Mouse (Mus musculus): Measurements from ENCODE around the gene Usp4.
"Not testable (repeated sequence)": the region's sequence is repeated elsewhere in the genome, so short reads cannot be mapped to it uniquely, and the experiment has no call there.

Gene Usp4

GRCm38 (mm10) chr9:108347540-108348289 is at the start of gene Usp4:
TSS of gene Usp4 (plus strand) at chr9:108347853.
- peak; percentile 78 for DNase-seq (ENCODE audit: low read depth, low spot score)

DNA sequence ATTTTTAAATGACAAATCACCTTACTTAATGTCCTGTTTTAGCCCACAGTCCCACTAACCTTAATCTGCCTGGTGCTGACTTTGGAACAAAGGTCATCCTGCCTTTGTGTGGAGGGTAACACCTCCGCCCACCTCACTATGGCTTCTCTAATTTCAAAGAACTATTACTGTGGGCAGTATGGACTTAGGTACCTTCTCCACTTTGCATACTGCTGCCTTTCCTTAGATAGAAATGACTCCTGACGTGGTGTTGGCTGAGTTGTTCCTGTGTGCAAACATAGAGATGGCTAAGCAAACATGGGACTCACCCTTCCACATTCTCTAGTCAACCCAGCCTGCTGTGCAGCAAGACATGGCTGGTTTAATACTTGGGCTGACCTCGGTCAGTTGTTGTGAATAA is 45.8 kb upstream of the Usp4 start:
- DNase-seq (ENCODE audit: low read depth, low spot score): peak; percentile 80

GRCm38 (mm10) chr9:108304716-108305115 is 42.9 kb upstream of the Usp4 start:
- no peak for DNase-seq (ENCODE audit: low read depth, low spot score)

DNA sequence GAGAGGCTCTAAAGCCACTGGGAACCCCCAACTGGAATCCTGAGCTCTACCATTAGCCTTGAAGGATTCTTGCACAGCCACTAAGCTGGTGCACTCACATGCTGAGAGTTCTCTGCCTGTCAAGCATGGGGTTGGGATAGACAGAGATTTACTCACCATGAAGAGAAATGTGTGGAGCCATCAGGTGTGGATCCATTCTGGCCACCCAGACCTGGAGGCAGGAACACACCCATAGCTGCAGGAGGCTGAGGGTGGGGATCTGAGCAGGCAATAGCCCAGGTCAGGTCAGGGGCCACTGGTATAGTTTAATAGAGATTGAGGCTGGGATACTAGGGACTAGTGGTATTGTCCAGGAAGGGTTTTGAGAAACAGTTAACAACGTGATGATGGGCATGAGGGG is 42.5 kb upstream of the Usp4 start:
- DNase-seq (ENCODE audit: low read depth, low spot score): no peak

DNA sequence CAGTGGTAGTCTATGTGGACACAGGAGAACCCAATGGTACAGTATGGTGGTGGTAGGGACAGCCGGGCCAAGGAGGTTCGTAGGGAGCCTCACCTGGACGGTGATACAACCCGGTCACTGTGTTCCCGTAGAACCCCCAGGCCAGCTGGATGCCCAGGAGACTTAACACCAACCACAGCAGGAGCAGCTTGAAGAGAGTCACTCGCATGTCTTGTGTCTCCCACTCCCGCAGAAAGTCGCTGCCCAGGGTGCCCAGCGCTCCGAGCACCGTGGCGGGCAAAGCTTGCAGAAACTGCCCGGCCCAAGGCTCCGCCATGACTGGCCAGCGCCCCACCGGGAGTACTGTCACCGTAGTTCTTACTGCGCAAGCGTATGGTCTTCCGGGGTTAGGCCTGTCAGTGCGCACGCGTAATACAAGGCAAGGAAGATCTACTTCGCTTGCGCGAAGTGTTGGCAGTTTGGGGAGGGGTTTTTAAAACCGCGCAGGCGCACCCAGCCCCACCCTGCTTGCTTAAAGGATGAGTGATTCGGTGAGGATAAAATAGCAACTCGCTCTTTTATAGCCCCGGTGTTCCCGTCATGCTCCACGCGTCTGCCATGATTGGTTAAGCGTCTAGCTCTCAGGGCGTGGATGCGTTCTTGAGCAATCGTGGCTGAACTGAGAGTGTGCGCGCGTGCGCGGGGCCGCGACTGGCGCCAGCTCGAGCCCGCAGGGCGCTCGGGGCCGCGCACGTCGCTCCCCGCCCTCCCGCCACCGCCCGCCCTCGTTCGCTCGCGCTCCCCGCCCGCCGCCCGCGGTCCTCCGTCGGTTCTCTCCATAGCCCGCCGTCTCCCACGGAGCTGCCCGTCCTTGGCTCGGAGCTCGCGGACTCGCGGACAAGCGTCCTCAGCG is 41.8 kb upstream of the Usp4 start, which contains the start of the genes Rhoa and Tcta:
Rhoa (plus strand) TSS at position 501 of the 892 bp plus-strand sequence.
Tcta (minus strand) TSS at position 532 of the 892 bp plus-strand sequence.
- peak; percentile 100 for DNase-seq (ENCODE audit: low read depth, low spot score)

GRCm38 (mm10) chr9:108306571-108306980 is 41.1 kb upstream of the Usp4 start:
- DNase-seq (ENCODE audit: low read depth, low spot score): peak; percentile 34

DNA sequence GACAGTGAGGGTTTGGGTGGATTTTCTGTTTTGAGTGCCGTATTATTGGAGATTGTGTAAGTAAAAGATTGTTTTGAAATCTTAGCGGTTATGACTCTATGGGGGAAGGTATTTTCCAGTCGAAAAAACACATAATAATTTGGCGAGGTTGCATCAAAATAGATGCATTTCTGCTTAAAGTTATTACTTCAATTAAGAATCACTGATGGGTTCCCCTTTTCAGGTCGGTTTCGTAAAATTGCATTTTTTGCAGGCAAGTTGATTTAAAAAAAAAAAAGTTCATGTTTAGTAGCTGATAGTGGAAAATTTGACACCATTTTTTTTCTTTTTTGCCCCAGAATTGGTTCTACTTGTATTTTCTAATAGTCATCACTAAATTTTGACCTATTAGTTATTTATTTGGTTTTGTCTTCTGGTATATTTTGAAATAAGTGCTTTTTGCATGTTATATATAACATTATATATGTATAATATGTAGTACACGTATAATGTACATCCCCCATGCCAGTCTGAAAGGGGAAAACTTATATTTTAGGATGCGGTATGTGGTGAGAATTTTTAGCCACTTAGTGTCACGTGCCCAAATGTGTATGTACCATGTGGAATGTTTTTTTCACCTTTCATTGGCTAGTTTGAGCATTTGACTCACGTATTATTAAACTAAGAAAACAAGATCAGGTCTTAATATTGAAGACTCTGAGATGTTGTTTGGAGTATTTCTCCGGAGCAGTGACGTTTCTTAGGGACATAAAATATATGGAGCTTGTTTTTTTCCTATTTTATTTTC is 40.4 kb upstream of the Usp4 start:
- DNase-seq (ENCODE audit: low read depth, low spot score): no peak

DNA sequence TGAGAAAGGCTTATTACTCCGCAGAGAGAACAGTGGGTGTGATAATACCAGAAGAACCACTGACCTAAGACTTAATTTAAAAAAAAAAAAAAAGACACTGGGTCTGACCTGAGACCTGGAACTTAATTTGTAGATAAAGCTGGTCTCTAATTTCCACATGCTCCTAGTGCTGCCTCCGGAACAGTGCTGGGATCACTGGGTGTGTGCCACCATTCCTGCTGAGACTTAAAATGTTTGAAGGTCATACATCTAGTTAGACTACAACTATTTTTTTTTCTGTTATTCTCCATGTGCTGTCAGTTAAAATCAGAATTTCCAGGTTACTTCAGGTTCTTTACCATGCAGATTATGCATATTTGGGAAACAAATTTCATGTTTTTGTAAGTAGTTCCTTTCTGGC is 39.5 kb upstream of the Usp4 start:
- DNase-seq (ENCODE audit: low read depth, low spot score): peak; percentile 51

DNA sequence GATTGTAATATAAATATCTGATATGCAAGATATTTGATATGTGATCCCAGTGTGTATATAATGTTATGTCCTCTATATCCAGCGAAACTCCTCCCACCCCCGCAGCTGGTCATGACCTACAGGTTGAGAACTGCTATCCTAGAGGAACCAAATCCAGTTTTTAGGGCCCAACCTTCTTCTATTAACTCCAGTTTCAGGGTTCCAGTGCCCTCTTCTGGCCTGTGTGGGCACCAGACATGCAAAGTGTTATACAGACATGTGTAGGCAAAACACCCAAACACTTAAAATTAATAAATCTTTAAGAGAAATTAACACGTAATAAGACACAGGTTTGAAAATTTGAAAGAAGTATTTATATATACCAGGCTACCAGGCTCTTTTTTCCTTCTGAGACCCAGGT is 30.1 kb upstream of the Usp4 start:
- peak; percentile 38 for DNase-seq (ENCODE audit: low read depth, low spot score)

DNA sequence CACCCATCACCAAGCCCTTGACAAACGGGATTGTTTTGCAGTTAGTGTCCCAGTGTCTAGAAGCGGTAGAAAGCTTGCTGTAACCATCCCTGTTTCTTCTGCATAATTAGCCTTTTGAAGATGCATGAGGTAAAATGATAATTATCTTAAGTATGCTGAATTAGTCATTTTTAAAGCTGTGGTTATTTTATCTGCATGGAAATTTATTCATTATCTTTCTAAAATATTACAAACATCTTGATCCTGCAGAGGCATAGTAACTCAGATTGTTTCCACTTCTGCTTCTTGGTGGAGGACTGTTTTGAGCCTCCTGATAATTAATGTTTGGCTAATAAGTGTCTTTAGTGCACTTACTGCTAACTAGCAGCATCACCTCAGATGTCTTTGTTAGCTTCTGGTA is 29.2 kb upstream of the Usp4 start:
- DNase-seq (ENCODE audit: low read depth, low spot score): no peak

- DNase-seq (ENCODE audit: low read depth, low spot score): not testable (repeated sequence)
Observed at GRCm38 (mm10) chr9:108322054-108322453, 25.6 kb upstream of the Usp4 start.

DNA sequence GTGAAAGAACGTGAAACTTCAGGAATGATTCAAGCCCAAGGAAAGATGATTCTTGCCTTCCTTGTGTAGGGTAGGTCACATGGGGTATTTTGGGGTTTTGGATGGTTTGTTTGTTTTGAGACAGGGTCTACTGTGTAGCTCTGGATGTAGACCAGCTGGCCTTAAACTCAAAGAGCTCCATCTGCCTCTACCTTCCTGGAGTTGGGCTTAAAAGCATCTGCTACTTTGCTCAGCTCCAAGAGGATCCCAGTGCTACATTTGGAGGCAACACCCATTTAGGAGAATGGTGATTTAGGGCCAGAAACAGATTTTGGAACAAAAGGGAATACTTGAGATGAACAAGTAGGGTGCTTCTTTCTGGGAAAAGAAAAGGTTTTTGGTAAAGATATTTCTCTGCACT is 22.9 kb upstream of the Usp4 start:
- no peak for DNase-seq (ENCODE audit: low read depth, low spot score)

GRCm38 (mm10) chr9:108325811-108326210 is 21.8 kb upstream of the Usp4 start:
- DNase-seq (ENCODE audit: low read depth, low spot score): no peak

DNA sequence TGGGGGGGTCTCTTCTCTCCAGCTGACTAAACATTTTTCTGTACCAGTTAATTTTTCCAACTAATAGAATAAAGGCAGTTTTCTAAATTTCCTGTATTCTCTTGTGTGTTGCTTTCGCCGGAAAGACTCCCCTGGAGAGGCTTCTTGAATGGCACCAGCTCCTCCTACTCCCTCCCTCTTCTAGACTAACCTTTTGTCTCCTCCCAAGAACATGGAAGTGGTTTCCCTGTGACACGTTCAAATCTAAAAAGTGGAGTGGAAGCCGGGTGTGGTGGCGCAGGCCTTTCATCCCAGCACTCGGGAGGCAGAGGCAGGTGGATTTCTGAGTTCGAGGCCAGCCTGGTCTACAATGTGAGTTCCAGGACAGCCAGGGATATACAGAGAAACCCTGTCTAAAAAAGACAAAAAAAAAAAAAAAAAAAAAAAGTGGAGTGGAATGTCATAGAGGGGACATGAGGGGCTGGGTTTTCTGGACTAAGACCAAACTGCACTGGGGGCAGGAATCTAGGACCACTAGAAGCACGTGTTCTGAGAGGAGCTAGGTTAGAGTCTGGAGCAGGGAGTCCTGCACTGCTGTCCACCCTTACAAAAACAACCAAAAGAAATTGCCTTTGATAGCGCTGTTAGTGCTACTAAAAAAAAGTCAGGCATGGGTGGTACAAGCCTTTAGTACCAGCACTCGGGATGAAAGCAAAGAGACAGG is 9.7 kb upstream of the Usp4 start:
- DNase-seq (ENCODE audit: low read depth, low spot score): peak; percentile 53

DNA sequence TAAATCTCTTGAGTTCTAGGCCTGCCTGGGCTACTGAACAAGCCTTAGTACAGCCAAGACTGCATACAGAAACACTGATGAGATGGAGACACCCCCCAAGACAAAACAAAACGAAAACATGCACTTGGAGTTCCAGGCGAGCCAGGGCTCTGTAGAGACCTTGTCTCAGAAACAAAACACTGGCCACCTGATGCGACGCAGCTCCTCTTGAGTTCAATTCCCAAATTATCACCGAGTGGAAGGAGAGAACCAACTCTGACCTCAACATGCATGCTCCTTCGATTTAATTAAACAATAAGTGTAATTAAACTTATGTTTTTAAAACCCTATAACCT is 9.1 kb upstream of the Usp4 start:
- DNase-seq (ENCODE audit: low read depth, low spot score): peak; percentile 48

DNA sequence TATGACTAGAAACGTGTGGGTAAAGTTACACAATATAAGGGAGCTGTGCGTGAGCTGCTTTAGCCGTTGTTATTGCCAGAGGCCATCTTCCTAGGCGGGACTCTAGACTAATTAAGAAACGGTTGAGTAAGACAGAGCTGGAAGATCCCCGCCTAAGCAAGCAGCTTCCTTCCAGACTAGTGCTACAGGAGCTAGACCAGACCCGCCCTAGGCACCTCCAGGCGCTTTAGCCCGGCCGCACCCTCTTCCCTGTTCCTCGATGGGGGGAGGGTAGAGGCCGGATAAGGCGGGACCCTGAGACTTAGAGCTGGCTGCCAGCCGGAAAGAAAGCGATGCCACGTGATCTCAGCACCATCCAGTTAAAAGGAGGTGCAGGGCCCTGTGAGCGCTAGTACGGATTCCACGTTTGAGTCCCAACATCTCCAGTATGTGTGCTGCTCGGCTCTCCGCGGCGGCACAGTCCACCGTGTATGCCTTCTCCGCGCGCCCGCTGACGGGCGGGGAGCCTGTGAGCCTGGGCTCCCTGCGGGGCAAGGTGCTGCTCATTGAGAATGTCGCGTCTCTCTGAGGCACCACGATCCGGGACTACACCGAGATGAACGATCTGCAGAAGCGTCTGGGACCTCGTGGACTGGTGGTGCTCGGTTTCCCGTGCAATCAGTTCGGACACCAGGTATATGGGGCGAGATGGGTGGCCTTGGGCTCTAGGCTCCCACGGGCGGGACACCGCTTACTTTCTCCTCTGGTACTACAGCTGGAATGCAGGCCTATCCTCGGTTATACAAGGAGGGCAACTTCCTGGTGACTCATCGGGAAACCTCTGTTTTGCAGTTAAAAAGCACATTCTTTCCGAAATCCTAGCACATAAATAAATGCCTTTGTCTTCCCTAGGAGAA is 8.5 kb upstream of the Usp4 start, which contains the start of gene Gpx1:
Gpx1 (plus strand) TSS at position 18 of the 896 bp plus-strand sequence.
- peak; percentile 99 for DNase-seq (ENCODE audit: low read depth, low spot score)

- DNase-seq (ENCODE audit: low read depth, low spot score): peak; percentile 31
Observed at GRCm38 (mm10) chr9:108339886-108340257, 7.8 kb upstream of the Usp4 start.

DNA sequence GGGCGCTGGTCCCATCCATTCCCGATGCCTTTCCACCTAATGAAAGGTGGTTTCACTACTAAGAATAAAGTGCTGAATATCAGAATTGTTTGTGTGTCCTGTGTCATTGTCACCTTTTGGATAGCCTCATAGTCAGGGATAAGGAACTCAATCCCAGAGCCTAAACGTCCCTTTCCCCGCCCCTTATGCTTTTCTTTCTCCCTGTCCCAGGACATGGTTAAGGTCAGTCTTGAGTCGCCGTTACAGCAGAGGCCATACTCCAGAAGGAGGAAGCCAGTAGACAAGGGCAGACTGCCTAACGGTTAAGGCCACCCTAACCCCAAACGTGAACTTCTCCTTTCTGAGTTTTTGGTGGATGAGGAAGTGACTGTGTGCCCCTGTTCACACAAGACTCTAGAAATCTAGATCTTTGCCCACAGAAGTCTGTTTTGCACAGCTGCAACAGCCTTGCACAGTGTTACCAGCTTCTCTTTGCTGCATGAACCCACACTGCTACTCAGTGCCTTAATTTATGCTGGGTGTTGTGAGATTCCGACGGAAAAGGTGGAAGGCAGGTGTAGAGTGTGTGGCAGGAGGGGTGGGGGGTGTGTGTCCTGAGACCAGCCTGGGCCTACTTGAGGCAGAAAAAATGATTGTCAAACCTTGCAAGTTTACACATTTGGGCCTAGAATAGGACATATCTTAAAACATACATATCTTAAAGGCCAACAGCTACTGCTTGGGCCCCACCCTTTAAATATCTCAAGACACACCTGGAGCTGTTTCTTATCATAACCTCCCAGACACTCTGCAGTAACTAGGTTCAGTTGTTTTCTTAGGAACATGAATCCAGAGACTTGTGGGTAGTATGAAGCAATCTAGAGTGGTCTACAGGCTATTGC is 7.2 kb upstream of the Usp4 start:
- DNase-seq (ENCODE audit: low read depth, low spot score): peak; percentile 12

DNA sequence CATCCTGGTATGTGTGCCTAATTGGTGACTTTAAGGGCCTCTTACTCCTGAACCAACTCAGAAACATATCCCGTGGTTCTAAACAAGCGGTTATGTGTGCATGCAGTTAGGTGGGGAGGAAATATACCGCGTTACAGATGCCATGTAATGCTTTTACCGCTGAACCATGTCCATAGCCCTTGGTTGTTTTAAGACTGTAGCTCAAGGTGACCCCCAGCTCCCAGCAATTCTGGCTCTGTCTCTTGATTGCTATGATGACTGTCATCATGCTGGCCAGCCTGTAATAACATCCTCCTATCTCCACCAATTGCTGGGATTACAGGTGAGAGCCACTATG is 6.5 kb upstream of the Usp4 start:
- no peak for DNase-seq (ENCODE audit: low read depth, low spot score)

Measured in ES-CJ7 (cell line).